Mouse (Mus musculus) lung, postnatal 36 days (tissue): Measurements from ENCODE around the gene Pou2f1.

Experiments used
- DNase-seq: peaks from one replicate; pipeline ENCODE4 v3.0.0; 2022; ENCODE audit warnings: mixed read lengths

Pou2f1 gene

GRCm38 (mm10) chr1:166002520-166003155 is at the start of gene Pou2f1:
TSS of gene Pou2f1 (minus strand) at chr1:166002678.
- DNase-seq: peak; percentile 98

- no peak for DNase-seq
Measured at GRCm38 (mm10) chr1:166049046-166049827, 46.8 kb upstream of the Pou2f1 start.

GRCm38 (mm10) chr1:166048230-166048911 is 45.9 kb upstream of the Pou2f1 start:
- peak; percentile 2 for DNase-seq

GRCm38 (mm10) chr1:166047505-166048170 is 45.2 kb upstream of the Pou2f1 start:
- DNase-seq: peak; percentile 8

- no peak for DNase-seq
Measured at GRCm38 (mm10) chr1:166045894-166046197, 43.4 kb upstream of the Pou2f1 start.

GRCm38 (mm10) chr1:166045060-166045893 is 42.8 kb upstream of the Pou2f1 start:
- peak; percentile 4 for DNase-seq

GRCm38 (mm10) chr1:166043451-166044149 is 41.1 kb upstream of the Pou2f1 start:
- DNase-seq: no peak

GRCm38 (mm10) chr1:166041501-166041900 is 39.0 kb upstream of the Pou2f1 start:
- DNase-seq: no peak

- DNase-seq: no peak
Measured at GRCm38 (mm10) chr1:166038731-166039332, 36.4 kb upstream of the Pou2f1 start.

GRCm38 (mm10) chr1:166035045-166035444 is 32.6 kb upstream of the Pou2f1 start:
- DNase-seq: no peak

- DNase-seq: no peak
Measured at GRCm38 (mm10) chr1:166031673-166032547, 29.4 kb upstream of the Pou2f1 start.

- peak; percentile 10 for DNase-seq
Measured at GRCm38 (mm10) chr1:166023981-166024380, 21.5 kb upstream of the Pou2f1 start.

- no peak for DNase-seq
Measured at GRCm38 (mm10) chr1:166017203-166017602, 14.7 kb upstream of the Pou2f1 start.

GRCm38 (mm10) chr1:166016306-166016705 is 13.8 kb upstream of the Pou2f1 start:
- no peak for DNase-seq

- no peak for DNase-seq
Measured at GRCm38 (mm10) chr1:166014530-166014929, 12.1 kb upstream of the Pou2f1 start.

- DNase-seq: no peak
Measured at GRCm38 (mm10) chr1:166010106-166010505, 7.6 kb upstream of the Pou2f1 start.

GRCm38 (mm10) chr1:166008634-166009350 is 6.3 kb upstream of the Pou2f1 start:
- no peak for DNase-seq

- DNase-seq: no peak
Measured at GRCm38 (mm10) chr1:166007026-166007425, 4.5 kb upstream of the Pou2f1 start.

GRCm38 (mm10) chr1:166003181-166004022 is 924 bp upstream of the Pou2f1 start:
- peak; percentile 96 for DNase-seq
